Mouse (Mus musculus) cerebellum, adult 2 months (tissue): ENCODE measurements around the gene Fam124b.

ENCODE experiments used
- CTCF ChIP-seq: fragments of 200-500 bp; IDR thresholded peaks from 2 replicates; pipeline ENCODE4 v1.5.1; 2011; ENCODE audit warnings: low read depth, mild to moderate bottlenecking, control low read depth, low read length, moderate library complexity, borderline replicate concordance; ENCODE audit not compliant: insufficient read depth
- POLR2A ChIP-seq: fragments of 200-500 bp; IDR thresholded peaks from 2 replicates; pipeline ENCODE4 v1.6.1; 2011; ENCODE audit warnings: low read length, control low read depth, borderline replicate concordance; ENCODE audit not compliant: insufficient read depth

DNA sequence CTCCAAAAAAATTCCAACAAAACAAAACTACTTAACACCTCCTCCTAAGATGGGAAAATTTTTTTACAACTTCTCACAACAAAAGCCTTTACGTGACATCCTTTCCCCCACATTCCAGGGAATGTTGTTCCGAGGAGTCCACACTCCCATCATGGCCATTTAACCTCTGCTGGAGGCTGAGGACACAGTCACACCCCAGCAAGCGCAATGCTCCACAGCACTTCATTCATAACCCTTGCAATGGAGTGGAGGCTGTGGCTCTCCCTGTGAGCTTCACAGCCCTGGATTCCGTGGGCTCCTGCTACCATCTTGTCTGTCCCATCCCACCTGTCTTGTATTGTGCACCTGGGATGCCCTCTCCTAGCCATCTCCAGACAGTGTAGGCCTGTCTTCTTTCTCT is 40.4 kb upstream of the Fam124b start:
- TF ChIP-seq CTCF (no peak), POLR2A (no peak)
